ENCODE assay signal across 20 mouse cellular contexts in the genomic region with DNA sequence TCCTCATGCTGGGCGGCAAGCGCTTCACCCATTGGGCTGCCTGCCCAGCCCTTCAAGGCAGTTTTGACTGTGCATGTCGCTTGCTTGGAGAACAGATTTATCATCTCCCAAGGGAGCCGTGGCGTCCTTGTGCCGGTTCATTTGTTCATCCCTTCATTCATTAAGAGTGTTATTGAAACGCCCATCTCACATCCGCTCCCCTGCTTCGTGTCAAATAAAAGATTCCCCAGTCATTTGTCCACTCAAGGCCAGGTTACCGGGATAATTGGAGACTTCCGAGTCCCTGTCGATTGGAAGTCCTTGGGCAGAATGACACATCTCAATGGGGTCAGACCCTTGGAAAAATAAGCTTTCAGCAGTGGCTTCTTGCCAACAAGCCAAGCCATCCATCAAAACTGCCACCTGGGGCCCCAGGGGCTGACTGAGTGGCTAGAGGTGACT.
A peak's percentile ranks its signal among the peaks of the same experiment; 100 is the strongest.
DNase-seq lines count a peak whose midpoint lies in the region; ATAC-seq lines count a peak whose summit lies in the region.
"Had no signal": no experiment of that assay in that cellular context is flagged by ENCODE, and none has a peak within 500 bp of the region (broad histone marks: within the 10 kb centered on the region; RNA-seq: fewer than 3 reads in every experiment).

No protein-coding gene starts in this region.

- WGBS in hindbrain, embryonic 10.5 days: 71% methylated on average over 12 of the region's 12 CpGs
- 30% methylated on average over 12 of the region's 12 CpGs for WGBS in hindbrain, embryonic 13.5 days
- WGBS in hindbrain, embryonic 12.5 days: 39% methylated on average over 12 of the region's 12 CpGs
- 79% methylated on average over 12 of the region's 12 CpGs for WGBS in embryonic facial prominence, embryonic 10.5 days

- no peak overlapping the region for H3K4me2 ChIP-seq in hindbrain, embryonic 13.5 days
- no peak overlapping the region for H3K4me2 ChIP-seq in hindbrain, embryonic 12.5 days (replicated peaks)
- H3K4me2 ChIP-seq: heart, embryonic 11.5 days; midbrain, embryonic 12.5 days; neural tube, embryonic 15.5 days; stomach, embryonic 15.5 days had no signal

- peak; percentile 22 for DNase-seq in hindbrain, embryonic 10.5 days (ENCODE audit: low spot score)
- DNase-seq in ZHBTc4 (ENCODE audit: low read depth, low spot score): peak; percentile 33
- DNase-seq in adrenal gland, adult 8-10 months: peak; percentile 85
- no peak for DNase-seq in MN1 (ENCODE audit: low spot score)
- DNase-seq in embryonic facial prominence, embryonic 10.5 days (ENCODE audit: low spot score): no peak
- DNase-seq: B cell, adult 2 months; cerebellum, adult 11-12 months; forebrain, postnatal 0 days; kidney, adult 8-10 months; kidney, postnatal 14 days; liver; right cerebral cortex, postnatal 25 days; thymus, adult 2 months had no signal

- H3K36me3 ChIP-seq in hindbrain, embryonic 10.5 days: no peaks in the 10 kb centered on the region
- no peaks in the 10 kb centered on the region for H3K36me3 ChIP-seq in hindbrain, embryonic 13.5 days
- no peaks in the 10 kb centered on the region for H3K36me3 ChIP-seq in hindbrain, embryonic 12.5 days
- no peaks in the 10 kb centered on the region for H3K36me3 ChIP-seq in embryonic facial prominence, embryonic 10.5 days (replicated peaks)
- H3K36me3 ChIP-seq: midbrain, embryonic 12.5 days; neural tube, embryonic 15.5 days; stomach, embryonic 15.5 days had no signal

- no peak overlapping the region for H3K27ac ChIP-seq in hindbrain, embryonic 10.5 days
- H3K27ac ChIP-seq in hindbrain, embryonic 13.5 days: no peak overlapping the region
- no peak overlapping the region for H3K27ac ChIP-seq in hindbrain, embryonic 12.5 days
- H3K27ac ChIP-seq in embryonic facial prominence, embryonic 10.5 days (replicated peaks): no peak overlapping the region
- H3K27ac ChIP-seq: midbrain, embryonic 12.5 days; neural tube, embryonic 15.5 days; stomach, embryonic 15.5 days had no signal

- no peak for ATAC-seq in hindbrain, embryonic 13.5 days (ENCODE audit: low FRiP score)
- ATAC-seq in hindbrain, embryonic 12.5 days (ENCODE audit: low FRiP score): peak; percentile 66
- ATAC-seq: forebrain, postnatal 0 days; lung, postnatal 0 days had no signal

- no peaks in the 10 kb centered on the region for H3K9me3 ChIP-seq in hindbrain, embryonic 10.5 days
- no peaks in the 10 kb centered on the region for H3K9me3 ChIP-seq in hindbrain, embryonic 13.5 days
- 0 out of 2 replicates have a peak, but pooled peaks cover 2% of the 10 kb centered on the region for H3K9me3 ChIP-seq in hindbrain, embryonic 12.5 days (replicated peaks)
- H3K9me3 ChIP-seq in embryonic facial prominence, embryonic 10.5 days: 0 out of 2 replicates have a peak, but pooled peaks cover 3% of the 10 kb centered on the region
- H3K9me3 ChIP-seq: midbrain, embryonic 12.5 days; neural tube, embryonic 15.5 days; stomach, embryonic 15.5 days had no signal

- no peaks in the 10 kb centered on the region for H3K4me1 ChIP-seq in hindbrain, embryonic 10.5 days (replicated peaks)
- peaks cover 10% of the 10 kb centered on the region for H3K4me1 ChIP-seq in hindbrain, embryonic 13.5 days (replicated peaks)
- peaks cover 2% of the 10 kb centered on the region; the same call in 1 of the 2 replicates for H3K4me1 ChIP-seq in hindbrain, embryonic 12.5 days
- H3K4me1 ChIP-seq in embryonic facial prominence, embryonic 10.5 days: no peaks in the 10 kb centered on the region
- H3K4me1 ChIP-seq: midbrain, embryonic 12.5 days; stomach, embryonic 15.5 days had no signal

- H3K9ac ChIP-seq in hindbrain, embryonic 13.5 days: no peak overlapping the region
- no peak overlapping the region for H3K9ac ChIP-seq in hindbrain, embryonic 12.5 days
- H3K9ac ChIP-seq: forebrain, postnatal 0 days; midbrain, embryonic 12.5 days; neural tube, embryonic 15.5 days; stomach, embryonic 15.5 days had no signal

- H3K27me3 ChIP-seq in hindbrain, embryonic 10.5 days (ENCODE audit: insufficient read depth, poor library complexity, severe bottlenecking): no peaks in the 10 kb centered on the region
- no peaks in the 10 kb centered on the region for H3K27me3 ChIP-seq in hindbrain, embryonic 13.5 days
- H3K27me3 ChIP-seq in hindbrain, embryonic 12.5 days: no peaks in the 10 kb centered on the region
- H3K27me3 ChIP-seq in embryonic facial prominence, embryonic 10.5 days (replicated peaks; ENCODE audit: low read depth, poor library complexity, severe bottlenecking): no peaks in the 10 kb centered on the region
- H3K27me3 ChIP-seq: midbrain, embryonic 12.5 days; neural tube, embryonic 15.5 days; stomach, embryonic 15.5 days had no signal

- no peak overlapping the region for H3K4me3 ChIP-seq in hindbrain, embryonic 10.5 days
- no peak overlapping the region for H3K4me3 ChIP-seq in hindbrain, embryonic 13.5 days
- H3K4me3 ChIP-seq in hindbrain, embryonic 12.5 days: no peak overlapping the region
- H3K4me3 ChIP-seq in embryonic facial prominence, embryonic 10.5 days: no peak overlapping the region
- H3K4me3 ChIP-seq: midbrain, embryonic 12.5 days; neural tube, embryonic 15.5 days; stomach, embryonic 15.5 days had no signal

Comparison
In these comparisons a context has a peak if more than half of its experiments do, and no peak if none do; other contexts are left out.
1. DNase-seq: peak in hindbrain, embryonic 10.5 days (single experiment), ZHBTc4 (single experiment) and adrenal gland, adult 8-10 months (single experiment); none in MN1 (single experiment) and embryonic facial prominence, embryonic 10.5 days (single experiment).